Mouse (Mus musculus): ENCODE measurements at regions not wholly inside any gene's neighbourhood (a gene's known extent, or its start where the extent isn't known, plus 50 kb on each side); places are given as distances from the start of the nearest gene placed in this dataset.

GRCm38 (mm10) chr14:28808094-28808493, 209.9 kb upstream of the Lrtm1 start:
- TF ChIP-seq CTCF (conservative IDR thresholded peaks at IDR 0.05; ENCODE audit: insufficient read depth, insufficient read length, low read depth, low read length) (no peak), POLR2A (IDR thresholded peaks at IDR 0.05; ENCODE audit: low read depth, low read length) (no peak)

All from kidney, adult 2 months (tissue).